Mouse (Mus musculus): ENCODE results near the gene Syngr2. TPM values are rescaled to one million over a fixed set of nuclear protein-coding genes. Genes with fewer than 3 reads are reported as not detected.
"Not testable (repeated sequence)": the region's sequence is repeated elsewhere in the genome, so short reads cannot be mapped to it uniquely, and the experiment has no call there.

The Syngr2 gene
- total RNA-seq, 2 experiments from 2014 or later, result 109 to 119 TPM

DNA sequence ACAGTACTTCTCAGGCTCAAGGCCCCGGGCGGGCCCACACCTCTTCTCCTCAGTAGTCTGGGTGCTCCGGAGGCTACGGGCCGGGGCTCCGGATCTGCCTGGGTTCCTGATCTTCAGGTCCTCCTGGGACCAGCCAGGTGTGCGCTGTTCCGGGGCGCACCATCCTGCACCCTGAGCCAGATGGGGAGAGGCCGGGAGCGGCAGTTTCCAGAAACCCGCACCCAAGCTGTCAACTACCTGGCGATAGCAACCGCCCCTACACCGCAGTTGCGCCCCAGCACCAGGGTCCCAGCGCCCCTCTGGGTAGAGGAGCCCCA, 29.3 kb upstream of the Syngr2 start:
- intact Hi-C loops (cut with DNase I), result no loop called here
- no peak for DNase-seq

- intact Hi-C loops (cut with DNase I), result no loop called here
Observed at GRCm38 (mm10) chr11:117780582-117781111, 28.8 kb upstream of the Syngr2 start.

GRCm38 (mm10) chr11:117781199-117781821, 28.2 kb upstream of the Syngr2 start:
- intact Hi-C loops (cut with DNase I), result no loop called here
- DNase-seq, result peak; percentile 71 to 74

More at GRCm38 (mm10) chr11:117780582-117781111, 28.8 kb upstream of the Syngr2 start:
- peak; percentile 82 to 84 for DNase-seq

GRCm38 (mm10) chr11:117781993-117782704, 27.3 kb upstream of the Syngr2 start, which contains the start of the genes Tmc8 and Tmc6:
Gene Tmc8 (plus strand): TSS chr11:117782076.
Gene Tmc6 (minus strand): TSS chr11:117782198.
- intact Hi-C loops (cut with DNase I), result loop anchor here (2.0 kb wide), 1 partner anchor 43 kb away; the partner anchor contains the start of gene Afmid
- peak; percentile 58 to 67 for DNase-seq

- intact Hi-C loops (cut with DNase I), result loop anchor here (2.0 kb wide), 1 partner anchor 42 kb away; the partner anchor contains the start of gene Afmid
Observed at GRCm38 (mm10) chr11:117782705-117783034, 26.8 kb upstream of the Syngr2 start.

GRCm38 (mm10) chr11:117783089-117783488, 26.4 kb upstream of the Syngr2 start:
- intact Hi-C loops (cut with DNase I), result loop anchor here (2.0 kb wide), 1 partner anchor 42 kb away; the partner anchor contains the start of gene Afmid
- DNase-seq, result peak; percentile 64 to 73

More at GRCm38 (mm10) chr11:117782705-117783034, 26.8 kb upstream of the Syngr2 start:
- DNase-seq, result no peak

GRCm38 (mm10) chr11:117783683-117784309, 25.7 kb upstream of the Syngr2 start:
- peak in 1 of 2 experiments; percentile 40 for DNase-seq
- intact Hi-C loops (cut with DNase I), result loop anchor here (2.0 kb wide), 1 partner anchor 41 kb away; the partner anchor contains the start of gene Afmid

- DNase-seq, result peak; percentile 54 to 65
- intact Hi-C loops (cut with DNase I), result loop anchor here (2.0 kb wide), 1 partner anchor 75 kb away; no protein-coding TSS in a partner anchor
Observed at GRCm38 (mm10) chr11:117786294-117786693, 23.2 kb upstream of the Syngr2 start.

DNA sequence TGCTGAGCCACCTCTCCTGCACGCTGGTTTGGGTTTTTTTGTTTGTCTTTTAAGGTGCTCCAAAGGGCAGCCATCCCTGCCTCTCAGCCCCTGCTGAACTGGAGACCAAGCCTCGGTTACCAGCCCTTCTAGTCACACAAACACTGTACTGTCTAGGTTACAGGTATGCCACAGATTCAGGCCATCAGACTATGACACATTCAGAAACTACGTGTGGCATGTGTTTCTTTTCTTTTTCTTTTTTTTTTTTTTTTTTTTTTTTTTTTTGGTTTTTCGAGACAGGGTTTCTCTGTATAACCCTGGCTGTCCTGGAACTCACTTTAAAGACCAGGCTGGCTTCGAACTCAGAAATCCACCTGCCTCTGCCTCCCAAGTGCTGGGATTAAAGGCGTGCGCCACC, 21.0 kb upstream of the Syngr2 start:
- DNase-seq; intact Hi-C loops (cut with DNase I): not testable (repeated sequence)

- peak; percentile 78 to 81 for DNase-seq
- intact Hi-C loops (cut with DNase I), result loop anchor here (1.0 kb wide), 1 partner anchor 34 kb away; no protein-coding TSS in a partner anchor
Observed at GRCm38 (mm10) chr11:117790286-117790685, 19.2 kb upstream of the Syngr2 start.

GRCm38 (mm10) chr11:117790703-117791440, 18.6 kb upstream of the Syngr2 start:
- no peak for DNase-seq
- intact Hi-C loops (cut with DNase I), result loop anchor here (1.0 kb wide), 1 partner anchor 33 kb away; no protein-coding TSS in a partner anchor

GRCm38 (mm10) chr11:117791441-117791761, 18.1 kb upstream of the Syngr2 start:
- no peak for DNase-seq
- intact Hi-C loops (cut with DNase I), result no loop called here

DNA sequence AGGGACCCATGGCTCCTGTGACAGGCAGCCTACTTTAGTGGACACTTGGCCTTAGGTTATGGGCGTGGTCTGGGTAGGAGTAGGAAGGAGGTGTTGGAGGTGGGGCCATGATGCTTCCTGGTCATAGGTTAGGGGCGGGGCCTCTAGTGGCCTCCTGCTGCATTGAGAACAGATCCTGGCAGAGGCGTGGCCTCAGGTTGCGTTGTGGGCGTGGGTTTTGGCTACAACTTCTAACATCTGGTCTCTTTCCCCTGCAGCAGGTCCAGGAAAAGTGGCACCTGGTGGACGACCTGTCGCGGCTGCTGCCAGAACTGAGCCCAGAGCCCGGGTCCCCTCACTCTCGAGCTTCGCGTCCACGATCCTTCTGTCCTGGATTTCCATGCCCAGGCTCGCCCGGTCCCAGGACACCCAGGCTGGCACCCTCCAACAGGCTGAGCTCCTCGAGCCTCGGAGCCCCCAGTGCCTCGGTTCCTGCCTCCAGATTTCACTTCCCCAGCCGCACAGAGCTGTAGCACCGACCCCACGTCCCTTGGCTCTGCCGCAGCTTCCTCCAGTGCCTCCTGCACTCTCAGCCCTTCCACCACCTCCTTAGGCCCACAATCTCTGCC, 17.1 kb upstream of the Syngr2 start:
- intact Hi-C loops (cut with DNase I), result no loop called here
- no peak for DNase-seq

DNA sequence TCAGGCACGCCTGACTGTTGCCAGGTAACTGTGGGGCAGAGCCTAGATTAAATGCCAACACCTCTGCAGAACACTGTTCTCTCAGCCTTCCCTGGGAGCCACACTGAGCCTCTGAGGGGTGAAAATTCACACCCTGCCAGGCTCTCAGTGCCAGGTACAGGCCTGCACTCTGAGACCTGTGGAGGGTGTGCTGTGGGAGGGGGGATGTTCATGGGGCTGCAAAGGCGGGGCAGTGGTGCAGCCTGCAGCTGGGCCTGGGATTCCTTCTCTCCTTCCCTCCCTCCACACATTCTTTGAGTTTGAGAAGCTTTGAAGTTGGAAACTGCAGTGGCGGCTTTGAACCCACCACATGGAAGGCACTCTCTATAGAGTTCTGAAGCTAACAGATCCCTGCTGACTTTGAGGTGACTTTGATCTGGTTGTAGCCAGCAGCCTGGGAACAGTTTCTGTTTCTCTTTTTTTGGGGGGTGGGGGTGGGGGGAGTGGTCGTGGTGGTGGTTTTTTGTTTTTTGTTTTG, 15.4 kb upstream of the Syngr2 start:
- intact Hi-C loops (cut with DNase I), result no loop called here
- DNase-seq, result no peak

DNA sequence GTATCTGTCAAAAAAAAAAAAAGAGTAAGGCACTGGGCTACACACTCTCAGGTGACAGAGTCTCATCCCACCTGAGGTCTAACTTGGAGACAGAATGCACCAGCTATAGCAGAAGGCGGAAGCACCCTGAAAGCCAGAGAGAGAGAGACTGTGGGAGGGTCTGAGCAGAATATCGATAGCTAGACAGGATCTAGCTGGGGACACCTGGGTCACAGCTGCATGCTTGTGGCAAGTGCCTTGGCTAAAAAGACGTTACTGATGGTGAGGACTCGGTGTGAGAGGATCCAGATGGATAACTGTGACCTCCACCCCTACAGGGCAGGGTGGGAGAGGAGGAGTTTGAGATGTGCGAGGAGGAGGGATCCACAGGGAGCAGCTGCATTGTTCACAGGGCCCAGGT, 12.5 kb upstream of the Syngr2 start:
- intact Hi-C loops (cut with DNase I), result no loop called here
- no peak for DNase-seq

DNA sequence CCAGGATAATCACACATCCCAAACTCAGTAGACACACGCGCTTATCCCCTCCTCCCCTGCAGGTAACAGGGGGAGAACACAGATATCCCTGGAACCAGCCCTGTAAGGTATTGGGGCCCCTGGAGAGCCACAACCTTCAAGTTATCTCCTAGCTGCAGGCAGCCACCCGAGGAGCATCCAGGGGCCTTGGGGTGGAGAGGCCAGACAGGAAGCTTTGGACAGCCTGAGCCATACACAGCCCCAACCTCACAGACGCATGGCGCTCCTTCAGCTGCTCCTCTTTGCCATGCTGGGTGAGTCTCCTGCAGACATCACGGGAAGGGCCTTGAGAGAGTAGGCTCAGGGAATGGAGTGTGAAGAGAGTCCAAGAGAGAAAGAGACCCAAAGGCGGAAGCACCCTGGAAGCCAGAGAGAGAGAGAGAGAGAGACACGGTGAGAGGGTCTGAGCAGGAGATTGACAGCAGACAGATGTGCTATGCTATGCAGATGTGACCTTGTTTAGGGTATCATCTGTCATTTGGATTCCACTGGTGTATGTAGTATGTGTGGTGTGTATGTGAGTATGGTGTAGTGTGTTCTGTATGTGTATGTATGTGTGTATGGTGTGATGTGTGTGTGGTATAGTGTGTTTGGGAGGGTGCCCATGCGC, 11.8 kb upstream of the Syngr2 start, which contains the start of gene 6030468B19Rik:
6030468B19Rik (plus strand) TSS at position 150 of the 649 bp plus-strand sequence.
- intact Hi-C loops (cut with DNase I), result no loop called here
- no peak for DNase-seq

DNA sequence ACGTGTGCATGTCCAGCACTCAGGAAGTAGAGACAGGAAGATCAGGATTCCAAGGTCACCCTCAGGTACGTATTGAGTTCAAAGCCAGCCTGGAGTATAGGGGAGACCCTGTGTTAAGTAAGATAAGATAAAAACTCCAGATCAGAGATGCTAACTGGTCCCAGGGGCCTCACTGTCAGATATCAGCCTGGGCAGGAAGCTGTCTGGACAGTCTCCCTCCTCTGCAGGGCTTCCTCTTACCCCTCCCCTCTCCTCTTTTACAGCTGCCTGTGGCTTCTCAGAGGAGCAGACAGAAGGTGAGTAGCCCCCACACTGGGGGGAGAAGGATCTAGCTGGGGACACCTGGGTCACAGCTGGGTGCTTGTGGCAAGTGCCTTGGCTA, 11.3 kb upstream of the Syngr2 start:
- no peak for DNase-seq

DNA sequence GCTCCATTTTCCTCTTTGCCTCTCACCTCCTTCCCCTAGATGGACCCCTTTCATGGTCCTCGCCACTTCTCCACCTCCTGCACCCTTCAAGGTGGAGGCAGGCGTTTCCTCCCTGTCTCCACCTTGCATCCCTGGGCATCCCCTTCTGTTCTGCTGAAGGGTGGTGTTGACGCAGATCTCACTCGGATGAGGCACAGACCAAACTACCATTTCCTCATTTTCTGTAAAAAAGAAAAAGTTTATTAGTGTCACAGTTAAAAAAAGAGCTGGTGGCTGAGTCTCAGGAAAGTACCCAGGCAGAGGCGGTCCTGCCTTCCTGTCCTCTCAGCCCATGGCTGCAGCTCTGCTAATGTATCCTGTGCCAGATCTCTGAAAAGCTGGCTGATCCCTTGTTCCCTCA, 10.3 kb upstream of the Syngr2 start:
- no peak for DNase-seq
- intact Hi-C loops (cut with DNase I), result no loop called here

More for the DNA sequence above, 11.3 kb upstream of the Syngr2 start:
- intact Hi-C loops (cut with DNase I), result no loop called here

GRCm38 (mm10) chr11:117800038-117800437, 9.4 kb upstream of the Syngr2 start:
- intact Hi-C loops (cut with DNase I), result no loop called here
- DNase-seq, result no peak

All from heart, postnatal 36 days (tissue).